Mouse (Mus musculus) frontal cortex, postnatal 14 days (tissue): Measurements from ENCODE around the gene Ccdc40.
"Not testable (repeated sequence)": the region's sequence is repeated elsewhere in the genome, so short reads cannot be mapped to it uniquely, and the experiment has no call there.

Experiments
- DNase-seq, 2 experiments: peaks; one replicate each; pipeline ENCODE4 v3.0.0; 2022; ENCODE audit warnings: low spot score in 2 of 2

Gene Ccdc40

GRCm38 (mm10) chr11:119237007-119237406, 8.6 kb downstream of the Ccdc40 start:
- DNase-seq, result no peak

- no peak for DNase-seq
Observed at GRCm38 (mm10) chr11:119237568-119238304, 9.4 kb downstream of the Ccdc40 start.

GRCm38 (mm10) chr11:119238305-119238721, 9.9 kb downstream of the Ccdc40 start:
- DNase-seq, result no peak

- no peak for DNase-seq
Observed at GRCm38 (mm10) chr11:119239480-119239879, 11.1 kb downstream of the Ccdc40 start.

GRCm38 (mm10) chr11:119245543-119245942, 17.2 kb downstream of the Ccdc40 start:
- not testable (repeated sequence) for DNase-seq

GRCm38 (mm10) chr11:119249011-119249410, 20.6 kb downstream of the Ccdc40 start:
- DNase-seq, result no peak

GRCm38 (mm10) chr11:119250998-119251397, 22.6 kb downstream of the Ccdc40 start:
- DNase-seq, result no peak

- DNase-seq, result no peak
Observed at GRCm38 (mm10) chr11:119252854-119253541, 24.6 kb downstream of the Ccdc40 start.

- not testable (repeated sequence) for DNase-seq
Observed at GRCm38 (mm10) chr11:119256557-119256956, 28.2 kb downstream of the Ccdc40 start.

GRCm38 (mm10) chr11:119258216-119258571, 29.8 kb downstream of the Ccdc40 start:
- no peak for DNase-seq

GRCm38 (mm10) chr11:119258572-119259322, 30.4 kb downstream of the Ccdc40 start:
- peak; percentile 46 to 50 for DNase-seq

- DNase-seq, result no peak
Observed at GRCm38 (mm10) chr11:119259977-119260376, 31.6 kb downstream of the Ccdc40 start.

GRCm38 (mm10) chr11:119264413-119264812, 36.0 kb downstream of the Ccdc40 start:
- no peak for DNase-seq

GRCm38 (mm10) chr11:119265811-119266210, 37.4 kb downstream of the Ccdc40 start:
- no peak for DNase-seq

- no peak for DNase-seq
Observed at GRCm38 (mm10) chr11:119267241-119267674, 38.9 kb downstream of the Ccdc40 start.

- DNase-seq, result peak; percentile 91 to 95
Observed at GRCm38 (mm10) chr11:119267768-119268556, 39.6 kb downstream of the Ccdc40 start, which contains the start of gene Gaa. Gaa (plus strand) TSS chr11:119267887.

- peak; percentile 34 to 50 for DNase-seq
Observed at GRCm38 (mm10) chr11:119268557-119269195, 40.3 kb downstream of the Ccdc40 start.

GRCm38 (mm10) chr11:119272492-119272891, 44.1 kb downstream of the Ccdc40 start:
- not testable (repeated sequence) for DNase-seq

- no peak for DNase-seq
Observed at GRCm38 (mm10) chr11:119273186-119273930, 45.0 kb downstream of the Ccdc40 start.

- no peak for DNase-seq
Observed at GRCm38 (mm10) chr11:119281030-119281429, 52.7 kb downstream of the Ccdc40 start.
